Mouse (Mus musculus) heart, embryonic 13.5 days (tissue): ENCODE measurements around the gene Ucp3. TPM values are rescaled to one million over a fixed set of nuclear protein-coding genes. Genes with fewer than 3 reads are reported as not detected.

ENCODE experiments used
- ATAC-seq: fragments of 200-750 bp; cut with Nextera tagmentation; 2 replicates; pipeline ENCODE4 v1.8.0; 2017; ENCODE audit warnings: moderate TSS enrichment; ENCODE audit not compliant: insufficient number of reproducible peaks, low FRiP score, low TSS enrichment; ENCODE audit errors: extremely low read depth
- H3K27ac ChIP-seq: fragments of 300-500 bp; sonication (generic); replicated peaks from 2 replicates; pipeline ENCODE4 v1.5.1; 2015; ENCODE audit warnings: moderate library complexity, mild to moderate bottlenecking, inconsistent platforms
- H3K27me3 ChIP-seq: fragments of 300-500 bp; sonication (generic); replicated peaks from 2 replicates; pipeline ENCODE4 v1.6.1; 2015; ENCODE audit warnings: mild to moderate bottlenecking, inconsistent platforms
- H3K36me3 ChIP-seq: fragments of 300-500 bp; sonication (generic); 2 replicates; pipeline ENCODE4 v1.6.1; 2015; ENCODE audit warnings: mild to moderate bottlenecking, inconsistent platforms
- H3K4me1 ChIP-seq: fragments of 300-500 bp; sonication (generic); 2 replicates; pipeline ENCODE4 v1.6.1; 2015; ENCODE audit warnings: inconsistent platforms
- H3K4me2 ChIP-seq: fragments of 300-500 bp; sonication (generic); 2 replicates; pipeline ENCODE4 v1.6.1; 2015; ENCODE audit warnings: inconsistent platforms, mild to moderate bottlenecking, moderate library complexity
- H3K4me3 ChIP-seq: fragments of 300-500 bp; sonication (generic); 2 replicates; pipeline ENCODE4 v1.5.1; 2015; ENCODE audit warnings: moderate library complexity, mild to moderate bottlenecking, inconsistent platforms
- H3K9ac ChIP-seq: fragments of 300-500 bp; sonication (generic); 2 replicates; pipeline ENCODE4 v1.6.1; 2015; ENCODE audit warnings: inconsistent platforms, mild to moderate bottlenecking, moderate library complexity
- H3K9me3 ChIP-seq: fragments of 300-500 bp; sonication (generic); 2 replicates; pipeline ENCODE4 v1.6.1; 2016; ENCODE audit warnings: inconsistent platforms
- WGBS: fragments of 180-500 bp; shearing (Covaris S2); methylation state at CpG from one replicate; pipeline ENCODE4 v1.1.7; 2015; ENCODE audit warnings: mixed read lengths; 5-methylcytosine and 5-hydroxymethylcytosine counted together
- polyA plus RNA-seq: library from polyadenylated mRNA; unstranded; fragments of >200 nt; fragmentation: Nextera tagmentation; extraction: Ambion mirVana; gene quantifications from 2 replicates; pipeline ENCODE4 v1.2.1, GENCODE M21; 2015

Gene Ucp3
- polyA plus RNA-seq = 0.07 and 0.24 TPM in 2 replicates

DNA sequence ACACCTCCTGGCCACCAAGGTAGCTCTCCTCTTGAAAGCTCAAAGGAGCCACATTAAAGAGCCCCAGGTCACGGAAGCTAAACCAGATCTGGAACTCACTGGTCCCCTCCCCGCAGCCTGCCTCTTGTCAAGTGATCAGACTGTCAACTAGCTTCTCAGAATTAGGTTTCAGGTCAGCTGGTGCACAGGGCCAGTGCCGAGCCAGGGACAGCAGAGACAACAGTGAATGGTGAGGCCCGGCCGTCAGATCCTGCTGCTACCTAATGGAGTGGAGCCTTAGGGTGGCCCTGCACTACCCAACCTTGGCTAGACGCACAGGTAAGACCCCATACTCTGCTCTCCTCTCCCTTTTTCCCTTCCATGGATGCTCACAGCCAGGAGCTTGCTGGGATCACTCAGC is at the start of gene Ucp3:
Ucp3 (plus strand) TSS at position 214 of the 400 bp plus-strand sequence.
- peaks cover 16% of the 10 kb centered on the region for H3K36me3 ChIP-seq
- no peak within 1 kb of the TSS for H3K27ac ChIP-seq
- no peak within 1 kb of the TSS for H3K4me2 ChIP-seq
- no peaks in the 10 kb centered on the region for H3K27me3 ChIP-seq
- peaks cover 62% of the 10 kb centered on the region for H3K4me1 ChIP-seq
- ATAC-seq = no peak
- H3K4me3 ChIP-seq = no peak within 1 kb of the TSS
- 0 out of 2 replicates have a peak within 1 kb of the TSS, but pooled peaks have one; percentile 30 for H3K9ac ChIP-seq
- WGBS = 58% methylated on average over 6 of the region's 6 CpGs
- no peaks in the 10 kb centered on the region for H3K9me3 ChIP-seq

DNA sequence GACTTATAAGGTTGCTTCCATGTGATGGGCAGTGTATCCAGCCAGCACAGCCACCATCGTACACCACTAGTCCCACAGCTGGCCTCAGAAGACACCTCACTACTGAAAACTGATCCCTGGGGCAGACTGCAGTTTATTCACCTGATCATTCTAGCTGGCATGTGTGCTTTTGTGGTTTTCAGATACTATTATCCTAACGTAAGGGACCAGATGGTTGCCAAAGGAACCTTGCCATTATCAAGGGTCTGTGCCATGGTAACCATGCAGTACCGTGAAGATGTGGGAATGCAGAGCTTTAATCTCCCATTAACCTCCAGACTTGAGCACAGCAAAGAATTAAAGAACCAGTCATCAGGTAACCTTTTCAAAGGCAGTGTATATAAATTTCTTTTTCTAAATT is 47.0 kb upstream of the Ucp3 start:
- peaks cover 8% of the 10 kb centered on the region; the same call in 1 of the 2 replicates for H3K4me1 ChIP-seq
- no peak overlapping the region for H3K4me3 ChIP-seq
- 86% methylated on average over 3 of the region's 3 CpGs for WGBS
- ATAC-seq = no peak
- no peaks in the 10 kb centered on the region for H3K9me3 ChIP-seq
- H3K4me2 ChIP-seq = no peak overlapping the region
- no peak overlapping the region for H3K9ac ChIP-seq
- H3K27ac ChIP-seq = no peak overlapping the region
- no peaks in the 10 kb centered on the region for H3K27me3 ChIP-seq
- peaks cover 81% of the 10 kb centered on the region for H3K36me3 ChIP-seq

DNA sequence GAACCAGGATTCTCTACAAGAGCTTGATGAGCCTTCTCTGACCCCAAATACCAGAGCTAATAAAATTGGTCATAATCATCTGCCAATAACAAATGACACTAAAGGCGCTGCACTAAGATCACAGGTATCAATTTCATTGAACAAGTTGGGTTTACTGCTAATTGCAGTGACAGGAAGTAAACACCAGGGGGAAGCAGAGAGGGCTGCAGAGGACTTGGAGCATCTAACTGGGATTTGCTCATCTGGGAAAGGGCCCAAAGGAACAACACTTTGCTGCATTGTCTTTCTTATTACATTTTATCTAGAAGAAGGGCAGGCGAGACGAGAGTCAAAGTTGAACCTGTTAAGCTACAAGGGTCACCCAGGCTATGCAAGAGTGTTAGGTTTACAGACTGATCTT is 43.7 kb upstream of the Ucp3 start:
- Histone ChIP-seq H3K27ac (no peak overlapping the region), H3K27me3 (no peaks in the 10 kb centered on the region), H3K4me1 (peaks cover 21% of the 10 kb centered on the region), H3K4me2 (no peak overlapping the region), H3K9me3 (no peaks in the 10 kb centered on the region), H3K36me3 (peaks cover 86% of the 10 kb centered on the region), H3K4me3 (no peak overlapping the region), H3K9ac (no peak overlapping the region)
- 36% methylated on average over 3 of the region's 3 CpGs for WGBS
- no peak for ATAC-seq

DNA sequence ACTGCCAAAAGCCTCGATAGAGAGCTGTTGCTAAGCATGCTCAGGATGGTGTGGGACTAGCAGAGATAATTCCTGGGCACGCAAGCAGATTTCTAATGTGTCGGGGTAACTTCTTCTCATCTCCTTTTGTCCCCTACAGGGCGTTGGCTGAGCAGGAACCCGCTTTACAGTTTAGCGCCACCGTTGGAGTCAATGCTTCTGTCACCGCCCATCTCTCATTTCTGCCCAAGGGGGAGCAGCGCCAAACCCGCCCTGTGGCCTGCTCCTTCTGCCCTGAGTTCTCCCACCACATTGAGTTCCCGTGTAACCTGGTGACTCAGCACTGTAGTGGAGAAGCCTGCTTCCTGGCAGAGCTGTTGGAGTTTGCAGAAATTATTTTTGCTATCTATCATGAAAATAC is 42.9 kb upstream of the Ucp3 start:
- Histone ChIP-seq H3K4me1 (peaks cover 21% of the 10 kb centered on the region), H3K27ac (peak overlapping the region; percentile 62), H3K4me2 (no peak overlapping the region), H3K9ac (no peak overlapping the region), H3K9me3 (no peaks in the 10 kb centered on the region), H3K4me3 (no peak overlapping the region), H3K36me3 (peaks cover 80% of the 10 kb centered on the region), H3K27me3 (no peaks in the 10 kb centered on the region)
- 85% methylated on average over 11 of the region's 11 CpGs for WGBS
- ATAC-seq = no peak

DNA sequence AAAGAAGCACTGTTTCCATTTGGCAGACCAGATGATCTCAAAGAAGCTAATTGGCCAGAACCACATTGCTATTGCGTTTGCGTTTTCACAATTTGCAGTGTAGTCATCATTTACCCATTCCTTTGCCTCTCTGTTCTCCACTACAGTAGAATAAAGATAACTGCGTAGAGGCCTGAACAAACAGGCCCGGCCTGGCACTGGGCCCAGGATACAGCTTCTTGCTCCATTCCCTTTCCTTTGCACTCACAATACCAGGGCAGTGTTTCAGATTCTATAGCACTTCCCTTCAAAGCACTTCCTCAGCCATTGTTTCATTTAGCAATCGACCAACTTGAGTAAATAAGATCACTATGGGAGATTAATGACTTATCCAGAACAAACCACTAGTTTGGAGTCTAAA is 41.7 kb upstream of the Ucp3 start:
- H3K27me3 ChIP-seq = no peaks in the 10 kb centered on the region
- H3K9me3 ChIP-seq = no peaks in the 10 kb centered on the region
- no peak overlapping the region for H3K4me2 ChIP-seq
- peak; percentile 70 for ATAC-seq
- peaks cover 78% of the 10 kb centered on the region for H3K36me3 ChIP-seq
- peaks cover 27% of the 10 kb centered on the region for H3K4me1 ChIP-seq
- H3K9ac ChIP-seq = no peak overlapping the region
- 62% methylated on average over 5 of the region's 5 CpGs for WGBS
- H3K4me3 ChIP-seq = no peak overlapping the region
- H3K27ac ChIP-seq = peak overlapping the region; percentile 62

DNA sequence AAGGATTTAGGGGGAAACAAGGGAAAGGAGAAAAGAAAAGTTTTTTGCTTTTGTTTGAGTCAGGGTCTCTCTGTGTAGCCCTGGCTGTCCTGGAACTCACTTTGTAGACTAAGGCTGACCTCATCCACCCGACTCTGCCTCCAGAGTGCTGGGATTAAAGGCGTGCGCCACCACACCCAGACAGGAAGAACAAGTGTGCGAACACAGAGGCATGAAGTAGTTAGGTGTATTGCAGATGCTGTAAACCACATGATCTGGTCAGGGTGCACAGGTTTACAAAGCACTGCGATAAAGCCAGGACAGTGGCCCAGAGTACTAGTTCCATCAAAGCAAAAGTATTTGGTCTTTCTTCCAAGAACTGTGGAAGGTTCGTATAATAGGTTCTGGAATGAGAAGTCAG is 39.5 kb upstream of the Ucp3 start:
- peaks cover 81% of the 10 kb centered on the region for H3K36me3 ChIP-seq
- no peak overlapping the region for H3K4me3 ChIP-seq
- WGBS = 84% methylated on average over 6 of the region's 6 CpGs
- peaks cover 27% of the 10 kb centered on the region for H3K4me1 ChIP-seq
- ATAC-seq = no peak
- H3K27me3 ChIP-seq = no peaks in the 10 kb centered on the region
- no peak overlapping the region for H3K4me2 ChIP-seq
- H3K9me3 ChIP-seq = no peaks in the 10 kb centered on the region
- H3K27ac ChIP-seq = no peak overlapping the region
- H3K9ac ChIP-seq = no peak overlapping the region

DNA sequence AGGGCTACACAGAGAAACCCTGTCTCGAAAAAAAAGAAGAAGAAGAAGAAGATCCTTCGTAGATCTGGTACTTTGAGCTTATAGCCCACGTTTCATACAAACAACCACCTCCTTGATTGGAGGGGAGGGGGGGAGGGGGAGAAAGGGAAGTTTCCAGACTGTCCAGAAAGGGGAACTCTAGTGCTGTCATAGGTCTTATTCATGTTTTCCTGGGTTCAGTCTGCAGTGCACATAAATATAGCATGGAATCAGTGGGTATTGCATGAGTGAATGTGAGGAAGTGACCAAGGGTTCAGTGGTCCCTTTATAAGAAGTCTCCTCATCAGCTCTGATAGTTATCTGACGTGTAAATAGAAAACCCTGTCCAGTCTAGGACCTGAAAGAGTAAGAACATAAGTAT is 29.1 kb upstream of the Ucp3 start:
- H3K36me3 ChIP-seq = peaks cover 83% of the 10 kb centered on the region
- ATAC-seq = no peak
- WGBS = 92% methylated on average over 4 of the region's 4 CpGs

DNA sequence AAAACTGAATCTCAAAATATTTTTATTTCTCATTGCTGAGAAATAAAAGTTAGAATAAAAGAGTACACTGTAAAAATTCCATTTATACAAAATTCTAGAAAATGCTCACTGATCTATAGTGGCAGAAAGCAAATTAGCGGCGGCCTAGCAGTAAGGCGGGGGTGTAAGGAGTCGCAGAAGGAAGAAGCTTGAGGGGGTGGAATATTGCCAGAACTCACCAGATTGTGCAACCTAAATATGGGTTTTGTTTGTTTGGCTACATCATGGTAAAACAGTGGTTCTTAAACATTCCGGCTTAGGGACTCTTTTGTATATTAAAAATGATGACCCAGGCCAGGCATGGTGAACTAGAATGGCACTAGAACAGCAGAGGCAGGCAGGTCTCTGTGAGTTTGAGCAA is 26.5 kb upstream of the Ucp3 start:
- Histone ChIP-seq H3K4me3 (no peak overlapping the region), H3K9me3 (no peaks in the 10 kb centered on the region), H3K27me3 (no peaks in the 10 kb centered on the region), H3K4me2 (no peak overlapping the region), H3K9ac (no peak overlapping the region), H3K36me3 (peaks cover 87% of the 10 kb centered on the region), H3K4me1 (no peaks in the 10 kb centered on the region), H3K27ac (no peak overlapping the region)
- no peak for ATAC-seq
- WGBS = 96% methylated on average over 5 of the region's 5 CpGs

More for the DNA sequence above, 29.1 kb upstream of the Ucp3 start:
- Histone ChIP-seq H3K9me3 (no peaks in the 10 kb centered on the region), H3K9ac (no peak overlapping the region), H3K27me3 (no peaks in the 10 kb centered on the region), H3K27ac (no peak overlapping the region), H3K4me2 (no peak overlapping the region), H3K4me1 (no peaks in the 10 kb centered on the region), H3K4me3 (no peak overlapping the region)

DNA sequence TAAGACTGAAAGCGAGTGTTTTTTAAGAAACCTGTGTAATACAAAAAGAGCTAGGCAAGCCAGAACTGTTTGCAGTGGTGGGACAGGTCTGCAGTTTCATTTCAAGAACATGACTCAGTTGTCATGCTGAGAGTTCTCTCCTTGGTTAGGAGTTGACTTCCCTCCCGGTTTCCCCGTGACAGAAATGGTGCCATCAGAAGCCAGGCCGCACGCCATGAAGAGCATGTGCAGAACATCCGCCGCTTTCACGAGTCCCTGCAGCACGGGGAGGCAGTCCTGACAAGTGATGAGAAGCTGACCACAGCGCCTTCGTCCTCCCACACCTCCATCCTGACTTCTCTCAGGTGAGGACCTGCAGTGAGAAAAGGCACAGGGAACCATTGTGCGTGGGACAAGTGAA is 24.3 kb upstream of the Ucp3 start:
- Histone ChIP-seq H3K27ac (no peak overlapping the region), H3K27me3 (no peaks in the 10 kb centered on the region), H3K4me1 (no peaks in the 10 kb centered on the region), H3K9me3 (no peaks in the 10 kb centered on the region), H3K4me3 (no peak overlapping the region), H3K4me2 (no peak overlapping the region), H3K9ac (no peak overlapping the region), H3K36me3 (peaks cover 89% of the 10 kb centered on the region)
- no peak for ATAC-seq
- 85% methylated on average over 12 of the region's 12 CpGs for WGBS

DNA sequence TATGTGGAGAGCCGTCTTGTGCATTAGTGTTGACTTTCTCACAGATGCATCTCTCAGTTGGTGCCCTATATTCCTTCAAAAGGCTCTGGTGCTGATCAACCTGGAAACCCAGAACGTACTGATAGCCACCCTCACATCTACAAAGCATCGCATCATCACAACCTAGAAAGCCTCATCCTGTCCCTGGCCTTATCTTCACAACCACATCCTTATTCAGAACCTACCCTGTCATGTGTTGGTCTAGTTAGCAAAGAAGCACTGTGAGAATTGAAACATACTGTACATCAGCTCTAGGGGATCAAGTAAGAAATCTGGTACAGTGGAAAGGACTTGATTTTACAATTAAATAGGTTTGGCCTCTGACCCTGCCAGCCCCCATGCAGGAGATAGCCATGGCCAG is 23.8 kb upstream of the Ucp3 start:
- no peak overlapping the region for H3K27ac ChIP-seq
- 68% methylated on average over 3 of the region's 3 CpGs for WGBS
- H3K9me3 ChIP-seq = no peaks in the 10 kb centered on the region
- peaks cover 89% of the 10 kb centered on the region for H3K36me3 ChIP-seq
- ATAC-seq = no peak
- no peaks in the 10 kb centered on the region for H3K27me3 ChIP-seq
- H3K4me2 ChIP-seq = no peak overlapping the region
- H3K9ac ChIP-seq = no peak overlapping the region
- no peak overlapping the region for H3K4me3 ChIP-seq
- no peaks in the 10 kb centered on the region for H3K4me1 ChIP-seq

DNA sequence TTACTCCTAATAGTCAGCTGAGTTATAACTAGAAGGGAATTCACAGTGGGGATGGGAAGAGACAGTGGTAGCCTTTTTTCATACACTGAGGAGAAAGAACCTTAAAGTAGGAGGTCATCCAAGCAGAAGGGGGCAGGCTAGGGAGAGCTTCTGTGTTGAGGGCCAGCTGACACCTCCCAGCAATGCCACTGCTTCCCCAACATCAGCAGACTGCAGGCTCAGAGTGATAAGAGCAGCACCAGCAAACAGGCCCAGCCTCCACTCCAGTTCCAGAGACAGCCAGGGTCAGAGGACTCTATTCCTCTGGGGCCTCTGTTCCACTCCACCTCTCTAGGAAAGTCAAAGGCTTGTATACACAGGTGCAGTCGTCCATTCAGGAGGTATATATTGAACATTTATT is 14.6 kb upstream of the Ucp3 start:
- Histone ChIP-seq H3K4me3 (no peak overlapping the region), H3K36me3 (peaks cover 73% of the 10 kb centered on the region), H3K27me3 (no peaks in the 10 kb centered on the region), H3K4me1 (peaks cover 25% of the 10 kb centered on the region), H3K9ac (no peak overlapping the region), H3K27ac (peak overlapping the region; percentile 63), H3K4me2 (no peak overlapping the region), H3K9me3 (no peaks in the 10 kb centered on the region)
- WGBS = 44% methylated on average over 1 of the region's 1 CpGs
- ATAC-seq = peak; percentile 71; the same call in 1 of the 2 replicates

DNA sequence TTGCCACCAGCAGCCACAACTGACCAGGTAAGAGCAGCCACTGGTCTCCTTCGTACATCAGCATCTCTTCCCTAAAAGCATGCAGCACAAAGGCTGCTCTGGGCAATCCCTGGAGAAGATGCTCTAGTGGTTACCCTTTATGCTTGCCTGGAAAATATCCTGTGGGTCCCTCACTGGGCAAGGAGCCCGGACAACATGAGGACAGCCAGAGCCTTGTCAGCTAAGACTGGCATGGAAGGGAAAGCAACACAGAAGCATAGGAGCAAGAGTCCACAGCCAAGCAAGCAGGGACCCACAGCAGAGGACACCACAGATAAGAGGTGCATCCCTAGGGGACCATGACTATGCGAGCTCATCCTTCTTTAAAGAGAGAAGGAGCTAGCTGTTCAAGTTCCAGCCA is 12.9 kb upstream of the Ucp3 start:
- Histone ChIP-seq H3K27me3 (no peaks in the 10 kb centered on the region), H3K36me3 (peaks cover 55% of the 10 kb centered on the region), H3K4me1 (peaks cover 40% of the 10 kb centered on the region), H3K4me3 (no peak overlapping the region), H3K9ac (no peak overlapping the region), H3K4me2 (no peak overlapping the region), H3K9me3 (no peaks in the 10 kb centered on the region), H3K27ac (no peak overlapping the region)
- ATAC-seq = no peak
- WGBS = 87% methylated on average over 3 of the region's 3 CpGs
